Mouse (Mus musculus): Measurements from ENCODE around the gene Pcdh15. TPM values are rescaled to one million over a fixed set of nuclear protein-coding genes. Genes with fewer than 3 reads are reported as not detected.

The Pcdh15 gene
- polyA plus RNA-seq, 1 experiment from 2014 or later = 0.41 TPM

DNA sequence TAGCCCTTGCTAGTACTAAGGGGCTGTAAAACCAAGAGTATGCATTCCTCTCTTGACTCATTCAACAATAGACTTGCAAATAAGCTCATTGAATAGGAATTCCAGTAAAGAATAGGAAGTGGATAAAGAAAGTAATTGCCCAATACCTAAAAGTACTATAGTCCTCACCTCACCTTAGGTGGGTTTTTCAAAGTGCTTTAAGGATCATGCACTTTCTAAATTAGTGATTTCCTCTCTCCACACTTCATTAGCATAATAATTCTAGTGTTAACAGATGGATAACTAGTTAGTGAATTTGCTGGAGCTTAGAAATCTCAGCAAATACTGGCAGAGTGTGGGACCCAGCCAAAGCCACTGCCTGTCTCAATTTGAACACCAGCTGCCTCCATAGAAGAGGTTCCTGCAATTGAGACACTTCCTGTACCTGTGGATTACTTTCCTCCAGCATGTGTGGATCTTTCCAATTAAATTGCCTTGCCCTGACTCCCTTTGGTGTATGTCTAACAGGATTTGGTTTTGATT lies 797.0 kb downstream of the Pcdh15 start:
- TF ChIP-seq CTCF (IDR thresholded peaks at IDR 0.05) = no peak
- in situ Hi-C loops (cut with MboI; ENCODE audit: low pct_unique_long_range_greater_than_20kb) = no loop called here
- ChIA-PET CTCF (no interaction called here), POLR2A (no interaction called here)
- no peak for ATAC-seq
- no peaks in the 10 kb centered on the region for H3K27me3 ChIP-seq
- DNase-seq (ENCODE audit: low read depth, low spot score) = no peak

GRCm38 (mm10) chr10:73899165-73899564 lies 800.0 kb downstream of the Pcdh15 start:
- TF ChIP-seq CTCF (IDR thresholded peaks at IDR 0.05) = no peak
- ChIA-PET CTCF (no interaction called here), POLR2A (no interaction called here)
- ATAC-seq (no peak), DNase-seq (ENCODE audit: low read depth, low spot score) (no peak)
- no peaks in the 10 kb centered on the region for H3K27me3 ChIP-seq
- in situ Hi-C loops (cut with MboI; ENCODE audit: low pct_unique_long_range_greater_than_20kb) = no loop called here

GRCm38 (mm10) chr10:73907626-73908025 lies 808.5 kb downstream of the Pcdh15 start:
- H3K27me3 ChIP-seq = no peaks in the 10 kb centered on the region
- ATAC-seq = no peak
- POLR2A ChIA-PET = no interaction called here

DNA sequence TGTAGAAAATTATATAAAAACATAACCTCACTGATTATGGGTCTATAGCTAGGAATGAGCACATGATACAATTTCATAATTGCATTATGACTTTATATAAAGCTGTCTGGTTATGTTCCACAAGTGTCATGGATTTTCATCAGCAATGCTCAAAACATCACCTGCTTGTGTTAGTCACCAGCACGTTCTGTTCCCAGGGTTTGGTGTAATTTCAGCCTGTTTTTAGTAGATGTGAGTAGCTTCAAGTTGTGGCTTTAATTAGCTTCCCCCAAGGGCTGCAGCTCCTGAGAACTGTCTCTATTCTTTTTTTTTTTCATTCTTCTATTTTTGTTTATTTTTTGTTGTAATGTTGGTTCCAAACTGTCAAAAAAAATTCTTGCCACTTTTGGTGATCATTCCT lies 809.4 kb downstream of the Pcdh15 start:
- in situ Hi-C loops (cut with MboI; ENCODE audit: low pct_unique_long_range_greater_than_20kb) = no loop called here
- no peak for TF ChIP-seq CTCF (IDR thresholded peaks at IDR 0.05)
- ChIA-PET CTCF (no interaction called here), POLR2A (no interaction called here)
- no peak for DNase-seq (ENCODE audit: low read depth, low spot score)
- ATAC-seq = no peak
- H3K27me3 ChIP-seq = no peaks in the 10 kb centered on the region

More at GRCm38 (mm10) chr10:73907626-73908025, 808.5 kb downstream of the Pcdh15 start:
- in situ Hi-C loops (cut with MboI; ENCODE audit: low pct_unique_long_range_greater_than_20kb) = no loop called here
- CTCF ChIA-PET = no interaction called here
- no peak for DNase-seq (ENCODE audit: low read depth, low spot score)
- no peak for TF ChIP-seq CTCF (IDR thresholded peaks at IDR 0.05)

- in situ Hi-C loops (cut with MboI; ENCODE audit: low pct_unique_long_range_greater_than_20kb) = no loop called here
- TF ChIP-seq CTCF (IDR thresholded peaks at IDR 0.05) = no peak
- POLR2A ChIA-PET = no interaction called here
Measured at GRCm38 (mm10) chr10:73915170-73915569, 816.0 kb downstream of the Pcdh15 start.

DNA sequence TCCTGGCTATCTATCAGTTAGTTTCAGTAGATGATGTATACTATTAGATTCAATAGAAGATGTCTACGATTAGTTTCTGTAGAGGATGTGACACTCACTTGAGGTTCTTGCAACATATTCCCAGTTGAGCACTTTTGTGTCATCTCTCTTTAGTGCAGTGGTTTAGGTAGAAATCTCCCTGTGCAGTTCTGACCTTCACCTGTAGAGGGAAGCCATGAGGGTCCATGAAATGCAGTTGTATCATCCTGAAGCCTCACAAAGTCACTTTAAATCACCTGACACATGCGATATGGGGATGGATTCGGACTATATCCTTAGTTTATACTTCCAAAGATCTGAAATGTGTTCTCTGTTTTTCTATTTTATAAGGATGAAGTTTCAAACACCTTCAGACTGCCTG lies 822.4 kb downstream of the Pcdh15 start:
- ChIA-PET POLR2A (no interaction called here), CTCF (no interaction called here)
- ATAC-seq (no peak), DNase-seq (ENCODE audit: low read depth, low spot score) (no peak)
- H3K27me3 ChIP-seq = no peaks in the 10 kb centered on the region
- peak; percentile 31 for TF ChIP-seq CTCF (IDR thresholded peaks at IDR 0.05)
- in situ Hi-C loops (cut with MboI; ENCODE audit: low pct_unique_long_range_greater_than_20kb) = no loop called here

More at GRCm38 (mm10) chr10:73915170-73915569, 816.0 kb downstream of the Pcdh15 start:
- no peak for DNase-seq (ENCODE audit: low read depth, low spot score)
- CTCF ChIA-PET = no interaction called here
- H3K27me3 ChIP-seq = no peaks in the 10 kb centered on the region
- ATAC-seq = no peak

DNA sequence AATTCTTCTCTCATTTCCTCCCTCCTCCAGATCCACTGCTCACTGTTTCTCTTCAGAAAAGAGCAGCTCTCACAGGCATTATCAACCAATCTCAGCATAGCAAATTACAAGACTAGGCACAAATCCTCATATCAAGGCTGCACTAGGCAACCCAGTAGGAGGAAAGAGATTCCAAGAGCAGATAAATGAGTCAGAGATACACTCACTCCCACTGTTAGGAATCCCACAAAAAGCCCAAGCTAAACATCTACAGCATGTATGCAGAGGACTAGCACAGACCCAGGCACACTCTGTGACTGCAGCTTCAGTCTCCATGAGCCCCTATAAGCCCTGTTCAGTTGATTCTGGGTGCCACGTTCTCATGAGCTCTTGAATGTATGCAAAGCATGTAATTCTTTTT lies 829.5 kb downstream of the Pcdh15 start:
- H3K27me3 ChIP-seq = no peaks in the 10 kb centered on the region
- in situ Hi-C loops (cut with MboI; ENCODE audit: low pct_unique_long_range_greater_than_20kb) = no loop called here
- DNase-seq (ENCODE audit: low read depth, low spot score) (no peak), ATAC-seq (no peak)
- CTCF ChIA-PET = interaction anchor here (0.8 kb wide), 1 partner anchor 10 kb away, joined by 3 read pairs; no protein-coding TSS in a partner anchor
- no peak for TF ChIP-seq CTCF (IDR thresholded peaks at IDR 0.05)
- POLR2A ChIA-PET = no interaction called here

DNA sequence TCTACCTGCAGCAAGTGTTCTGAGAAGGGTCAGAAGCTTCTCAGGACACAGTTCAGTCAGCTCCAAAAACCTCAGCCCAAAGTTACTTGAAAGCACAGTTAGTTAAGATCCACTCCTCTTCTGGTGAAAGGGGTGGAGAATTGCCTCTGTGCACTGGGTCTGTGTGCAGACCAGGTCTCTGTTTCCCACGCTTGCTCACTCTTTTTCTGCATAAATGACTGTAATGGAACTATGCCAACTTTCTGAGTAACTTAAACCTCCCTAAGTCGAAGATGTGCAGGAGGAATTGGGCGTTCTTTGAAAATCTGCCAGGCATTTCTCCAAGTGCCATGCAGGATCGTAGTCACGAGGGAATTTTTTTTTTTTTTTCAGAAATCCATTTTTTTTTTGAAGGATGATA lies 830.6 kb downstream of the Pcdh15 start:
- ChIA-PET POLR2A (interaction anchor here (0.6 kb wide), 1 partner anchor 192 kb away, joined by 3 read pairs; no protein-coding TSS in a partner anchor), CTCF (no interaction called here)
- in situ Hi-C loops (cut with MboI; ENCODE audit: low pct_unique_long_range_greater_than_20kb) = no loop called here
- H3K27me3 ChIP-seq = no peaks in the 10 kb centered on the region
- no peak for ATAC-seq
- no peak for TF ChIP-seq CTCF (IDR thresholded peaks at IDR 0.05)
- DNase-seq (ENCODE audit: low read depth, low spot score) = no peak

DNA sequence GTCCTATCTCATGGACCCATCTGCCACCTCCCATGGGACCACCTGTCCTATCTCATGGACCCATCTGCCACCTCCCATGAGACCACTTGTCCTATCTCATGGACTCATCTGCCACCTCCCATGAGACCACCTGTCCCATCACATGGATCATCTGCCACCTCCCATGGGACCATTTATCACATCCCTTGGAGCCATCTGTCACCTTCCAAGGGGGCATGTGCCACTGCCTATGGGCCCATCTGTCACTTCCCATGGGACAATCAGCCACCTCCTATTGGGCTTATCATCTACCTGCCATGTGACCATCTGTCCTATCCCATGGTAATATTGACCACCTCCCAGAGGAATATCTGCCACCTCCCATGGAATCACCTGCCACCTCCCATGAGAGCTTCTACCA lies 832.0 kb downstream of the Pcdh15 start:
- in situ Hi-C loops (cut with MboI; ENCODE audit: low pct_unique_long_range_greater_than_20kb) = no loop called here
- ATAC-seq = no peak
- CTCF ChIA-PET = no interaction called here
- POLR2A ChIA-PET = no interaction called here
- TF ChIP-seq CTCF (IDR thresholded peaks at IDR 0.05) = no peak
- DNase-seq (ENCODE audit: low read depth, low spot score) = no peak
- H3K27me3 ChIP-seq = no peaks in the 10 kb centered on the region

DNA sequence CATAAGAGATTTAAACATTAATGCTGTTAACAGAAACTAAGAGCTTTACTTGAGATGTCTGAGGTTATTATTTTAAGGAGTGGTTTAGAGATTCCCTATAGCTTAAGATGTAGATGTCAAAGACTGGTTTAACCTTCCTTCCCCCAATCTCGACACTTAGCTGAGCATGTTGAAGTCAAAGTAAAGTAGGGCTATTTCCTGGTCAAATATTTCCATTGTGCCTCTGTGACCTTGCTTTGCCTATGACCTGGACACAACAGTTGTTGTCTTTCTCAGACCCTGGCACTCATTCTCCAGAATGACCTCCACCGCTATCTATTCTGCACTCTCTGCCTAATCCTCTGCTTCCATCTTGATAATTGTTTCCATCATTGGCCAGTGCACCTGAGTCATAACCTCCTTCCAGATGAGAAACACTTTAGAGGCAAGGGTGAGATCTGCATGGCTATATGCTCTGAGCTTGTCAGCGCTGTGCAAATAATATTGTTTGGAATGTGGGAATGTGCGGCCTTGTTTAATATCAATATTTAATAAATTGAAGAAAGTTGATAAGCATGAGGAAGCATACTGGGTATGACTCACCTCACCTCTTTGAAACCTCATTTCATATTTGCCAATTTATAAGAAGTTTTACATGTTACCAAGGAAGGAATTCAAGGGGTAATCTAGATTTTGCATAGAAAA lies 833.0 kb downstream of the Pcdh15 start:
- TF ChIP-seq CTCF (IDR thresholded peaks at IDR 0.05) = no peak
- in situ Hi-C loops (cut with MboI; ENCODE audit: low pct_unique_long_range_greater_than_20kb) = no loop called here
- no peaks in the 10 kb centered on the region for H3K27me3 ChIP-seq
- DNase-seq (ENCODE audit: low read depth, low spot score) (no peak), ATAC-seq (no peak)
- ChIA-PET POLR2A (no interaction called here), CTCF (no interaction called here)

DNA sequence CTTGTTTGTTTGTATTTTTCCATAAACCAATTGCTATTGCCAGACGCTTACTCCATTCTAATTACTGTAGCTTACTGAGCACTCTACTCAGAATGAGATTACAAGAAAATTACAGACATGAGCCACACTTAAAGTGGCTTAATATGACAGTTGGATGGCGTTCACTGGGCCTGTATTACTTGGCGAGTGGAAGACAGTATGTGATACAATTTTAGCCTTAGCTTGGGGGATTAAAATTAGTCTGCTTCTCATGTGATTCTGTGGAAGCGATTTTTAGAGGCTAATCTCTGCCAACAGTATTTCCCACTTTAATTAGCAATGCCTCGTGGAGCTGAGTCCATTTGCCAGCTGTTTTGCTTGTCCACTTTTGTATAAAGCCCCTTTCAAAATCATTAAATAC lies 837.0 kb downstream of the Pcdh15 start:
- no peak for DNase-seq (ENCODE audit: low read depth, low spot score)
- no peak for TF ChIP-seq CTCF (IDR thresholded peaks at IDR 0.05)
- no peak for ATAC-seq
- in situ Hi-C loops (cut with MboI; ENCODE audit: low pct_unique_long_range_greater_than_20kb) = no loop called here
- ChIA-PET POLR2A (no interaction called here), CTCF (interaction anchor here (1.4 kb wide), 1 partner anchor 10 kb away, joined by 4 read pairs; no protein-coding TSS in a partner anchor)
- H3K27me3 ChIP-seq = no peaks in the 10 kb centered on the region

- POLR2A ChIA-PET = no interaction called here
- CTCF ChIA-PET = no interaction called here
- H3K27me3 ChIP-seq = no peaks in the 10 kb centered on the region
- in situ Hi-C loops (cut with MboI; ENCODE audit: low pct_unique_long_range_greater_than_20kb) = no loop called here
- no peak for TF ChIP-seq CTCF (IDR thresholded peaks at IDR 0.05)
- ATAC-seq (no peak), DNase-seq (ENCODE audit: low read depth, low spot score) (no peak)
Measured at GRCm38 (mm10) chr10:73938989-73939388, 839.8 kb downstream of the Pcdh15 start.
